In genomic region chr10:53811904-53812596, GRCm38 (mm10) we compare ENCODE assay signal across 11 mouse cellular contexts.
DNase-seq lines count a peak whose midpoint lies in the region; ATAC-seq and TF ChIP-seq lines count a peak whose summit lies in the region.
"Had no signal": no experiment of that assay in that cellular context is flagged by ENCODE, and none has a peak within 500 bp of the region (broad histone marks: within the 10 kb centered on the region; RNA-seq: fewer than 3 reads in every experiment).

No protein-coding gene starts in this region.

- peaks cover 4% of the 10 kb centered on the region; the same call in 1 of the 2 replicates for H3K4me1 ChIP-seq in cerebellum, adult 2 months (ENCODE audit: control insufficient read depth, insufficient read depth, low read length)
- H3K4me1 ChIP-seq in midbrain, embryonic 14.5 days (ENCODE audit: control insufficient read depth, insufficient read depth, low read length): no peaks in the 10 kb centered on the region
- H3K4me1 ChIP-seq: heart, embryonic 13.5 days; limb, embryonic 13.5 days had no signal

- WGBS in cerebellum, adult 2 months: 29% methylated on average over 14 of the region's 14 CpGs
- 54% methylated on average over 14 of the region's 14 CpGs for WGBS in midbrain, embryonic 14.5 days

- peak in 1 of 2 experiments; percentile 17 for DNase-seq in layer of hippocampus, adult 2 months (ENCODE audit: low spot score in 2 of 2)
- DNase-seq in layer of hippocampus, adult 11-12 months (ENCODE audit: low spot score): no peak
- DNase-seq in adrenal gland, postnatal 14 days: peak; percentile 13
- peak; percentile 77 to 84 for DNase-seq in cerebellum, adult 2 months
- peak; percentile 33 for DNase-seq in midbrain, embryonic 14.5 days
- DNase-seq in urinary bladder, adult 2 months (ENCODE audit: low spot score): no peak
- DNase-seq in frontal cortex, adult 2 months (ENCODE audit: extremely low spot score in 1 of 2, low spot score in 1 of 2): no peak
- DNase-seq: kidney, postnatal 25 days; lung, postnatal 10 days had no signal

- H3K27ac ChIP-seq in layer of hippocampus, adult 2 months: no peak overlapping the region
- peak overlapping the region; percentile 50; the same call in 1 of the 2 replicates for H3K27ac ChIP-seq in cerebellum, adult 2 months (ENCODE audit: insufficient read depth, low read length)
- no peak overlapping the region for H3K27ac ChIP-seq in midbrain, embryonic 14.5 days (replicated peaks; ENCODE audit: low read depth, low read length)
- H3K27ac ChIP-seq: heart, embryonic 13.5 days; limb, embryonic 13.5 days had no signal

- no peak for TF ChIP-seq POLR2A in cerebellum, adult 2 months (IDR thresholded peaks at IDR 0.05; ENCODE audit: borderline replicate concordance, insufficient read depth, low read length)

- H3K27me3 ChIP-seq in cerebellum, adult 2 months (ENCODE audit: control insufficient read depth, insufficient read depth, low read length): no peaks in the 10 kb centered on the region
- H3K27me3 ChIP-seq in midbrain, embryonic 14.5 days (ENCODE audit: control insufficient read depth, insufficient read depth, low read length): no peaks in the 10 kb centered on the region
- H3K27me3 ChIP-seq: heart, embryonic 13.5 days; limb, embryonic 13.5 days had no signal

- 0 out of 2 replicates have a peak, but pooled peaks have one; percentile 43 for ATAC-seq in midbrain, embryonic 14.5 days (ENCODE audit: low FRiP score, low TSS enrichment)

- TF ChIP-seq CTCF in layer of hippocampus, adult 2 months (conservative IDR thresholded peaks at IDR 0.05): no peak
- no peak for TF ChIP-seq CTCF in cerebellum, adult 2 months (IDR thresholded peaks at IDR 0.05; ENCODE audit: borderline replicate concordance, insufficient read depth, low read depth, low read length)

- H3K4me2 ChIP-seq in midbrain, embryonic 14.5 days (ENCODE audit: low read length): peak overlapping the region; percentile 34
- H3K4me2 ChIP-seq: limb, embryonic 13.5 days had no signal

- H3K4me3 ChIP-seq in layer of hippocampus, adult 2 months: peak overlapping the region; percentile 44
- H3K4me3 ChIP-seq in cerebellum, adult 2 months (replicated peaks; ENCODE audit: insufficient read depth, low read depth, low read length): peak overlapping the region; percentile 52
- no peak overlapping the region for H3K4me3 ChIP-seq in midbrain, embryonic 14.5 days (replicated peaks; ENCODE audit: low read depth, low read length)
- H3K4me3 ChIP-seq: heart, embryonic 13.5 days; limb, embryonic 13.5 days had no signal

- H3K9ac ChIP-seq in midbrain, embryonic 14.5 days (replicated peaks; ENCODE audit: low read length): no peak overlapping the region
- H3K9ac ChIP-seq: heart, embryonic 13.5 days; limb, embryonic 13.5 days had no signal

- H3K36me3 ChIP-seq in midbrain, embryonic 14.5 days (ENCODE audit: control insufficient read depth, insufficient read depth, low read length): no peaks in the 10 kb centered on the region
- H3K36me3 ChIP-seq: heart, embryonic 13.5 days; limb, embryonic 13.5 days had no signal

- H3K9me3 ChIP-seq in midbrain, embryonic 14.5 days (ENCODE audit: control insufficient read depth, low read length): no peaks in the 10 kb centered on the region
- H3K9me3 ChIP-seq: heart, embryonic 13.5 days; limb, embryonic 13.5 days had no signal

Comparison
In these comparisons a context has a peak if more than half of its experiments do, and no peak if none do; other contexts are left out.
1. DNase-seq: peak in adrenal gland, postnatal 14 days (single experiment), cerebellum, adult 2 months (2 of 2) and midbrain, embryonic 14.5 days (single experiment); none in layer of hippocampus, adult 11-12 months (single experiment), urinary bladder, adult 2 months (single experiment) and frontal cortex, adult 2 months (0 of 2).